Mouse (Mus musculus): ENCODE results near the gene Cnnm2.

DNA sequence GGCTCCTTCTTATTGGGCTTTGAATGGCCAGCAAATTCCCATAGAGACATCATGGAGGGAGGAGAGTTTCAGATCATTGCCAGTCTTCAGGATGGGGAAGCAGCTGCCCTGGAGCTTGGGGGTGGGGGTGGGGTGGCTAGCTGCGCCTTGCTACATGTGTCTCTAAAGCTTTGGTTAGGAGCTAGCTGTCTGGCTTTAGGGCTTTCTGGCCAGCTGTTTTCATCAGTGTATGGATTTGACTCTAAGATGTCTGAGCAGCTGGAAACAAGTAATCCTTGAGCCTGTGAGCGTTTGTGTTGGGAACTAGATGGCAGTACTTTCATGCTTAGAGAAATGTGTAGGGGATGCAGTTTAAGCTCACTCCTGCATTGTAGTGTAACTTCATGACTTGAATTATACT, 42.3 kb downstream of the Cnnm2 start:
- TF ChIP-seq CTCF (IDR thresholded peaks at IDR 0.05; ENCODE audit: low read depth, low read length) (no peak), TAL1 (conservative IDR thresholded peaks at IDR 0.05; ENCODE audit: low read depth, low read length) (no peak), GATA1 (IDR thresholded peaks at IDR 0.05; ENCODE audit: borderline replicate concordance, low read length) (no peak), POLR2AphosphoS5 (IDR thresholded peaks at IDR 0.05; ENCODE audit: insufficient replicate concordance, low read depth, low read length) (no peak)
